Mouse (Mus musculus): ENCODE results near the gene D930020B18Rik. TPM values are rescaled to one million over a fixed set of nuclear protein-coding genes. Genes with fewer than 3 reads are reported as not detected.

D930020B18Rik gene
- polyA plus RNA-seq, 1 experiment from 2014 or later, result 0.42 TPM

- no peak for ATAC-seq (replicated peaks; ENCODE audit: low FRiP score)
- no peak overlapping the region for H3K4me3 ChIP-seq (replicated peaks)
- no peaks in the 10 kb centered on the region for H3K27me3 ChIP-seq
- no peaks in the 10 kb centered on the region for H3K36me3 ChIP-seq
- no peak overlapping the region for H3K9ac ChIP-seq
- no peaks in the 10 kb centered on the region for H3K9me3 ChIP-seq (replicated peaks)
- 80% methylated on average over 7 of the region's 7 CpGs for WGBS
- peaks cover 10% of the 10 kb centered on the region for H3K4me1 ChIP-seq
- H3K27ac ChIP-seq, result no peak overlapping the region
- no peak overlapping the region for H3K4me2 ChIP-seq
Observed at GRCm38 (mm10) chr10:121687511-121687910, 46.1 kb downstream of the D930020B18Rik start.

GRCm38 (mm10) chr10:121689591-121690314, 48.4 kb downstream of the D930020B18Rik start:
- Histone ChIP-seq H3K9ac (no peak overlapping the region), H3K4me1 (peaks cover 18% of the 10 kb centered on the region), H3K4me3 (replicated peaks) (no peak overlapping the region), H3K27me3 (no peaks in the 10 kb centered on the region), H3K36me3 (no peaks in the 10 kb centered on the region), H3K27ac (no peak overlapping the region), H3K9me3 (replicated peaks) (no peaks in the 10 kb centered on the region), H3K4me2 (0 out of 2 replicates have a peak overlapping the region, but pooled peaks have one; percentile 23)
- WGBS, result 24% methylated on average over 15 of the region's 15 CpGs
- ATAC-seq (replicated peaks; ENCODE audit: low FRiP score), result peak; percentile 79

- H3K4me1 ChIP-seq, result peaks cover 18% of the 10 kb centered on the region
- peak overlapping the region; percentile 23; the same call in 1 of the 2 replicates for H3K9ac ChIP-seq
- H3K36me3 ChIP-seq, result no peaks in the 10 kb centered on the region
- H3K27ac ChIP-seq, result no peak overlapping the region
- H3K9me3 ChIP-seq (replicated peaks), result no peaks in the 10 kb centered on the region
- peak overlapping the region; percentile 50 for H3K4me2 ChIP-seq
- ATAC-seq (replicated peaks; ENCODE audit: low FRiP score), result peak; percentile 37; the same call in 1 of the 2 replicates
- 49% methylated on average over 18 of the region's 18 CpGs for WGBS
- H3K27me3 ChIP-seq, result no peaks in the 10 kb centered on the region
- H3K4me3 ChIP-seq (replicated peaks), result peak overlapping the region; percentile 23
Observed at GRCm38 (mm10) chr10:121692944-121693579, 51.7 kb downstream of the D930020B18Rik start.

- no peak overlapping the region for H3K27ac ChIP-seq
- no peak overlapping the region for H3K4me2 ChIP-seq
- no peaks in the 10 kb centered on the region for H3K36me3 ChIP-seq
- H3K4me3 ChIP-seq (replicated peaks), result no peak overlapping the region
- WGBS, result 90% methylated on average over 11 of the region's 11 CpGs
- H3K9me3 ChIP-seq (replicated peaks), result no peaks in the 10 kb centered on the region
- peaks cover 16% of the 10 kb centered on the region for H3K4me1 ChIP-seq
- H3K27me3 ChIP-seq, result no peaks in the 10 kb centered on the region
- no peak overlapping the region for H3K9ac ChIP-seq
- no peak for ATAC-seq (replicated peaks; ENCODE audit: low FRiP score)
Observed at GRCm38 (mm10) chr10:121694567-121694966, 53.2 kb downstream of the D930020B18Rik start.

- WGBS, result 57% methylated on average over 11 of the region's 11 CpGs
- no peak overlapping the region for H3K27ac ChIP-seq
- H3K4me1 ChIP-seq, result no peaks in the 10 kb centered on the region
- no peaks in the 10 kb centered on the region for H3K27me3 ChIP-seq
- no peaks in the 10 kb centered on the region for H3K36me3 ChIP-seq
- no peak overlapping the region for H3K4me3 ChIP-seq (replicated peaks)
- no peak overlapping the region for H3K4me2 ChIP-seq
- no peaks in the 10 kb centered on the region for H3K9me3 ChIP-seq (replicated peaks)
- H3K9ac ChIP-seq, result no peak overlapping the region
- no peak; the same call in 1 of the 2 replicates for ATAC-seq (replicated peaks; ENCODE audit: low FRiP score)
Observed at GRCm38 (mm10) chr10:121701296-121702248, 60.2 kb downstream of the D930020B18Rik start.

GRCm38 (mm10) chr10:121703619-121704018, 62.2 kb downstream of the D930020B18Rik start:
- no peak for ATAC-seq (replicated peaks; ENCODE audit: low FRiP score)
- H3K4me1 ChIP-seq, result no peaks in the 10 kb centered on the region
- H3K36me3 ChIP-seq, result no peaks in the 10 kb centered on the region
- H3K27me3 ChIP-seq, result no peaks in the 10 kb centered on the region
- H3K9me3 ChIP-seq (replicated peaks), result no peaks in the 10 kb centered on the region
- H3K9ac ChIP-seq, result no peak overlapping the region
- 87% methylated on average over 6 of the region's 6 CpGs for WGBS
- H3K4me3 ChIP-seq (replicated peaks), result no peak overlapping the region
- no peak overlapping the region for H3K27ac ChIP-seq
- H3K4me2 ChIP-seq, result no peak overlapping the region

- 87% methylated on average over 6 of the region's 6 CpGs for WGBS
Observed at GRCm38 (mm10) chr10:121704871-121705270, 63.5 kb downstream of the D930020B18Rik start.

GRCm38 (mm10) chr10:121705399-121706163, 64.2 kb downstream of the D930020B18Rik start:
- no peaks in the 10 kb centered on the region for H3K9me3 ChIP-seq (replicated peaks)
- no peaks in the 10 kb centered on the region for H3K4me1 ChIP-seq
- no peak for ATAC-seq (replicated peaks; ENCODE audit: low FRiP score)
- no peak overlapping the region for H3K27ac ChIP-seq
- no peak overlapping the region for H3K4me2 ChIP-seq
- no peak overlapping the region for H3K9ac ChIP-seq
- H3K36me3 ChIP-seq, result no peaks in the 10 kb centered on the region
- H3K4me3 ChIP-seq (replicated peaks), result no peak overlapping the region
- WGBS, result 86% methylated on average over 15 of the region's 15 CpGs
- no peaks in the 10 kb centered on the region for H3K27me3 ChIP-seq

More at GRCm38 (mm10) chr10:121704871-121705270, 63.5 kb downstream of the D930020B18Rik start:
- H3K4me3 ChIP-seq (replicated peaks), result no peak overlapping the region
- no peaks in the 10 kb centered on the region for H3K36me3 ChIP-seq
- no peak overlapping the region for H3K27ac ChIP-seq
- H3K4me2 ChIP-seq, result no peak overlapping the region
- H3K9ac ChIP-seq, result no peak overlapping the region
- no peak for ATAC-seq (replicated peaks; ENCODE audit: low FRiP score)
- no peaks in the 10 kb centered on the region for H3K27me3 ChIP-seq
- no peaks in the 10 kb centered on the region for H3K9me3 ChIP-seq (replicated peaks)
- no peaks in the 10 kb centered on the region for H3K4me1 ChIP-seq

GRCm38 (mm10) chr10:121716862-121717261, 75.5 kb downstream of the D930020B18Rik start:
- ATAC-seq (replicated peaks; ENCODE audit: low FRiP score), result no peak
- no peaks in the 10 kb centered on the region for H3K36me3 ChIP-seq
- H3K27me3 ChIP-seq, result no peaks in the 10 kb centered on the region
- no peaks in the 10 kb centered on the region for H3K4me1 ChIP-seq
- H3K4me2 ChIP-seq, result no peak overlapping the region
- no peak overlapping the region for H3K27ac ChIP-seq
- H3K9ac ChIP-seq, result no peak overlapping the region
- H3K4me3 ChIP-seq (replicated peaks), result no peak overlapping the region
- peaks cover 3% of the 10 kb centered on the region; the same call in 1 of the 2 replicates for H3K9me3 ChIP-seq (replicated peaks)

GRCm38 (mm10) chr10:121718896-121719585, 77.7 kb downstream of the D930020B18Rik start:
- Histone ChIP-seq H3K9ac (no peak overlapping the region), H3K4me1 (no peaks in the 10 kb centered on the region), H3K27ac (no peak overlapping the region), H3K4me2 (no peak overlapping the region), H3K27me3 (no peaks in the 10 kb centered on the region), H3K36me3 (no peaks in the 10 kb centered on the region), H3K4me3 (replicated peaks) (no peak overlapping the region), H3K9me3 (replicated peaks) (peaks cover 6% of the 10 kb centered on the region; the same call in 1 of the 2 replicates)
- ATAC-seq (replicated peaks; ENCODE audit: low FRiP score), result no peak
- 93% methylated on average over 18 of the region's 18 CpGs for WGBS

- Histone ChIP-seq H3K4me3 (replicated peaks) (no peak overlapping the region), H3K9me3 (replicated peaks) (peaks cover 6% of the 10 kb centered on the region; the same call in 1 of the 2 replicates), H3K27ac (no peak overlapping the region), H3K4me1 (no peaks in the 10 kb centered on the region), H3K27me3 (no peaks in the 10 kb centered on the region), H3K36me3 (no peaks in the 10 kb centered on the region), H3K4me2 (no peak overlapping the region), H3K9ac (no peak overlapping the region)
- 92% methylated on average over 13 of the region's 13 CpGs for WGBS
- no peak for ATAC-seq (replicated peaks; ENCODE audit: low FRiP score)
Observed at GRCm38 (mm10) chr10:121720701-121721100, 79.3 kb downstream of the D930020B18Rik start.
